Mouse (Mus musculus): ENCODE results near the gene Bglap2. TPM values are rescaled to one million over a fixed set of nuclear protein-coding genes. Genes with fewer than 3 reads are reported as not detected.

Bglap2 gene
- total and polyA plus RNA-seq, 3 experiments: not detected

DNA sequence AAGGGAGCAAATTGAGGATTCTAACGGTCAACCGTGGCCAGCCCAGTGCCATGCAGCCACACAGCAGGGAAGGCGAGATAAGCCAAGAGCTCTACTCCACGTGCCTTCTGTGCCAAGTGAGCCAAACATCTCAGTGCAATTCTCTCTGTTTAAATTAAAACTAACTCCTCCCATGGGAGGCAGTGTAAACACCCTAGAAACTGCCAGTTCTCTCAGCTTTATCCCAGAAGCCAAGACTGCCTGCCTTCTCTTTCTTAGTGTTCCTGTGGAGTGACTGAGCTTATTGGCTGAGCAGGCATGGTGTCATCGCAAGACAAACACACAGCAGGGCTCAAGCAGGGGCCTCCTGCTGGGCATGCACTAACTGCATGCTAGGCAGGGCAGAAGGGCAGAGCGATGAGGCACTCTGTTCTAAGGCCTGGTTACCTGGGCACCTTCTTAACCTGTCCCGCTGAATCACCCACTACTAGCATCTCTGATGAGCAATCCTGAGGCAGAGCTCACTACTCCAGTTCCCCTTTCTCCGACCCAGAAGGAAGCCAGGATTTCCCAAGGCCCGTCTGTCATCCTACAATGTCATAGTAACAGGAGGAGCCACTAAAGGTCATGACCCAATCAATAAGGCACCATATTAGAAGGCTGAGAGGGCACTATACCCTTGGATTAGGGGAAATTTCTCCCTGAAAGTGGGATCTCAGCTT, 43.7 kb upstream of the Bglap2 start:
- DNase-seq (ENCODE audit: extremely low read depth): no peak

DNA sequence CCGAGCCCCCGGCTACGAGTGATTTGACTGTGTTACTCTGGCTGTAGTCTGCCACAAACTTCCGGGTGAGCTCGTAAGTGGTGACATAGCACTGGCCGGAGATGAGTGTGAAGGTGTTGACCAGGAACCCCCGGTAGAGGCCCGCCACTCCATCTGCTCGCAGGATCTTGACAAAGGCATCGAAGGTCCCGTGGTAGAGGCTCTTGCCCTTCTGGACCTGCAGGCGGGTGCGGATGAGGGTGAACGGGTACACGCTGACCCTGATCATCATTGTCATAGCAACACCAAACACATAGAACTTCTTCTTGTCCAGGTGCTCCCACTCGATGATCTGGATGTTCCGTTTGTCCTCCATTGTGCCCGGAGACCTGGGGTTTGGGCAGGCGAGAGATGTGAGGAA, 42.3 kb upstream of the Bglap2 start:
- dilution Hi-C loops (cut with MboI; ENCODE audit: extremely low pct_ligation_motif_present, extremely low pct_unique_long_range_greater_than_20kb, low sequenced_read_pairs): no loop called here
- H3K27ac ChIP-seq (ENCODE audit: insufficient read depth, low read depth): no peak overlapping the region
- H3K4me3 ChIP-seq (replicated peaks in 1 of 3; ENCODE audit: low read depth in 2 of 3, low read length in 2 of 3, poor library complexity in 1 of 3): no peak overlapping the region

More for the DNA sequence above, 43.7 kb upstream of the Bglap2 start:
- dilution Hi-C loops (cut with MboI; ENCODE audit: extremely low pct_ligation_motif_present, extremely low pct_unique_long_range_greater_than_20kb, low sequenced_read_pairs): no loop called here
- Histone ChIP-seq H3K9me3 (replicated peaks; ENCODE audit: low read length) (no peaks in the 10 kb centered on the region), H3K4me3 (replicated peaks in 1 of 3; ENCODE audit: low read depth in 2 of 3, low read length in 2 of 3, poor library complexity in 1 of 3) (no peak overlapping the region), H3K27me3 (replicated peaks) (no peaks in the 10 kb centered on the region), H3K27ac (ENCODE audit: insufficient read depth, low read depth) (no peak overlapping the region), H3K4me1 (ENCODE audit: control insufficient read depth in 1 of 2, insufficient read depth in 2 of 2) (peaks cover 5 to 32% of the 10 kb centered on the region in 2 experiments; a peak in 3 of 4 replicates), H3K36me3 (replicated peaks in 1 of 2; ENCODE audit: control insufficient read depth in 1 of 2, insufficient read depth in 1 of 2, low read length in 1 of 2) (peaks cover 35 to 53% of the 10 kb centered on the region in 2 experiments), H3K79me2 (replicated peaks; ENCODE audit: control insufficient read depth, extremely low read depth, insufficient read depth, poor library complexity, severe bottlenecking) (peaks cover 16% of the 10 kb centered on the region), H3K9ac (ENCODE audit: insufficient read depth, low read depth) (no peak overlapping the region), H3K4me2 (ENCODE audit: insufficient read depth, low read depth, poor library complexity, severe bottlenecking) (no peak overlapping the region)
- no peak for TF ChIP-seq TCF12 (IDR thresholded peaks at IDR 0.05; ENCODE audit: low read depth, low read length)
- TF ChIP-seq ZMIZ1 (IDR thresholded peaks at IDR 0.05; ENCODE audit: low read depth, low read length): no peak
- no peak for TF ChIP-seq SMC3 (IDR thresholded peaks at IDR 0.05; ENCODE audit: low read depth, low read length)
- TF ChIP-seq PAX5 (IDR thresholded peaks at IDR 0.05; ENCODE audit: low read length): no peak
- no peak for TF ChIP-seq ZKSCAN1 (IDR thresholded peaks at IDR 0.05; ENCODE audit: borderline replicate concordance, low read depth, low read length)
- TF ChIP-seq RCOR1 (conservative IDR thresholded peaks at IDR 0.05; ENCODE audit: low read depth, low read length): no peak
- no peak for TF ChIP-seq MAFK (IDR thresholded peaks at IDR 0.05; ENCODE audit: insufficient replicate concordance, low read length)
- TF ChIP-seq EP300 (IDR thresholded peaks at IDR 0.05; ENCODE audit: low read length): no peak
- no peak for TF ChIP-seq KAT2A (IDR thresholded peaks at IDR 0.05; ENCODE audit: insufficient replicate concordance, low read length)
- no peak for TF ChIP-seq UBTF (IDR thresholded peaks at IDR 0.05; ENCODE audit: low read depth, low read length)
- TF ChIP-seq CHD2 (IDR thresholded peaks at IDR 0.05; ENCODE audit: low read length): no peak
- TF ChIP-seq CTCF (conservative IDR thresholded peaks at IDR 0.05 in 1 of 2, IDR thresholded peaks at IDR 0.05 in 1 of 2; ENCODE audit: low read depth in 2 of 2, low read length in 2 of 2): no peak
- no peak for TF ChIP-seq JUND (conservative IDR thresholded peaks at IDR 0.05; ENCODE audit: low read depth, low read length)
- no peak for TF ChIP-seq RAD21 (IDR thresholded peaks at IDR 0.05; ENCODE audit: low read depth, low read length)
- no peak for TF ChIP-seq HCFC1 (IDR thresholded peaks at IDR 0.05; ENCODE audit: low read depth, low read length)
- TF ChIP-seq ZC3H11A (IDR thresholded peaks at IDR 0.05; ENCODE audit: low read depth, low read length): no peak
- TF ChIP-seq GABPA (IDR thresholded peaks at IDR 0.05; ENCODE audit: insufficient replicate concordance, low read depth, low read length): no peak
- TF ChIP-seq CHD1 (IDR thresholded peaks at IDR 0.05; ENCODE audit: low read depth, low read length): no peak
- no peak for TF ChIP-seq IRF4 (IDR thresholded peaks at IDR 0.05; ENCODE audit: low read depth, low read length)
- no peak for TF ChIP-seq ELF1 (IDR thresholded peaks at IDR 0.05; ENCODE audit: low read depth, low read length)
- in situ Hi-C loops (cut with MboI; ENCODE audit: low pct_ligation_motif_present, low pct_unique_long_range_greater_than_20kb, low sequenced_read_pairs): no loop called here

More for the DNA sequence above, 42.3 kb upstream of the Bglap2 start:
- peaks cover 16% of the 10 kb centered on the region for H3K79me2 ChIP-seq (replicated peaks; ENCODE audit: control insufficient read depth, extremely low read depth, insufficient read depth, poor library complexity, severe bottlenecking)
- no peaks in the 10 kb centered on the region for H3K9me3 ChIP-seq (replicated peaks; ENCODE audit: low read length)
- peaks cover 46 to 66% of the 10 kb centered on the region in 2 experiments for H3K36me3 ChIP-seq (replicated peaks in 1 of 2; ENCODE audit: control insufficient read depth in 1 of 2, insufficient read depth in 1 of 2, low read length in 1 of 2)
- DNase-seq (ENCODE audit: extremely low read depth): no peak
- H3K9ac ChIP-seq (ENCODE audit: insufficient read depth, low read depth): no peak overlapping the region
- no peaks in the 10 kb centered on the region for H3K27me3 ChIP-seq (replicated peaks)
- no peak overlapping the region for H3K4me2 ChIP-seq (ENCODE audit: insufficient read depth, low read depth, poor library complexity, severe bottlenecking)
- peaks cover 5 to 29% of the 10 kb centered on the region in 2 experiments; a peak in 3 of 4 replicates for H3K4me1 ChIP-seq (ENCODE audit: control insufficient read depth in 1 of 2, insufficient read depth in 2 of 2)
- in situ Hi-C loops (cut with MboI; ENCODE audit: low pct_ligation_motif_present, low pct_unique_long_range_greater_than_20kb, low sequenced_read_pairs): no loop called here
- TF ChIP-seq RAD21 (IDR thresholded peaks at IDR 0.05; ENCODE audit: low read depth, low read length) (no peak), MAFK (IDR thresholded peaks at IDR 0.05; ENCODE audit: insufficient replicate concordance, low read length) (no peak), MAX (IDR thresholded peaks at IDR 0.05; ENCODE audit: low read length) (no peak), EP300 (IDR thresholded peaks at IDR 0.05; ENCODE audit: low read length) (no peak), BHLHE40 (IDR thresholded peaks at IDR 0.05; ENCODE audit: low read depth, low read length) (no peak), IRF4 (IDR thresholded peaks at IDR 0.05; ENCODE audit: low read depth, low read length) (no peak), SIN3A (IDR thresholded peaks at IDR 0.05; ENCODE audit: low read length) (no peak), CHD1 (IDR thresholded peaks at IDR 0.05; ENCODE audit: low read depth, low read length) (no peak), POLR2AphosphoS2 (IDR thresholded peaks at IDR 0.05; ENCODE audit: low read depth, low read length) (no peak), MYC (IDR thresholded peaks at IDR 0.05; ENCODE audit: low read depth, low read length) (no peak), ELF1 (IDR thresholded peaks at IDR 0.05; ENCODE audit: low read depth, low read length) (no peak), NRF1 (IDR thresholded peaks at IDR 0.05; ENCODE audit: low read depth, low read length) (no peak), TBP (conservative IDR thresholded peaks at IDR 0.05; ENCODE audit: low read depth, low read length) (no peak), CTCF (conservative IDR thresholded peaks at IDR 0.05 in 1 of 2, IDR thresholded peaks at IDR 0.05 in 1 of 2; ENCODE audit: low read depth in 2 of 2, low read length in 2 of 2) (no peak), MAZ (IDR thresholded peaks at IDR 0.05; ENCODE audit: low read depth, low read length) (no peak), SMC3 (IDR thresholded peaks at IDR 0.05; ENCODE audit: low read depth, low read length) (no peak), POLR2A (IDR thresholded peaks at IDR 0.05; ENCODE audit: low read depth, low read length) (no peak)
